Mouse (Mus musculus) adrenal gland, adult 18-20 months (tissue): ENCODE data around the gene Flad1. TPM values are rescaled to one million over a fixed set of nuclear protein-coding genes. Genes with fewer than 3 reads are reported as not detected.

Source experiments
- DNase-seq, 2 experiments: peaks; one replicate each; pipeline ENCODE4 v3.0.0; 2021 to 2022; ENCODE audit warnings: low spot score in 2 of 2
- total RNA-seq, 2 experiments: library from RNA; stranded (reverse); gene quantifications; 1 replicate in 1 of 2; 2 replicates in 1 of 2; pipeline ENCODE4 v1.2.3; 2021

Gene Flad1
- total RNA-seq, 2 experiments from 2014 or later, result 28.6 to 37.6 TPM

GRCm38 (mm10) chr3:89355512-89355902 is 56.2 kb downstream of the Flad1 start:
- DNase-seq, result no peak

- DNase-seq, result peak; percentile 90 to 94
Observed at GRCm38 (mm10) chr3:89354816-89355511, 56.7 kb downstream of the Flad1 start.

GRCm38 (mm10) chr3:89351271-89351670 is 60.4 kb downstream of the Flad1 start:
- DNase-seq, result no peak

Other genes with a start within 250 kb of the Flad1 start
- gene Clk2, start 247.1 kb downstream of the Flad1 start, total RNA-seq, result 10 to 100 TPM; 45.3 to 64.8 TPM
- 10 to 100 TPM; 72.1 to 87.0 TPM for gene Scamp3, start 234.4 kb downstream of the Flad1 start, total RNA-seq
- gene Fam189b, start 228.7 kb downstream of the Flad1 start, total RNA-seq, result 10 to 100 TPM; 15.4 to 16.2 TPM
- gene Gba, start 208.9 kb downstream of the Flad1 start, total RNA-seq, result 10 to 100 TPM; 57.1 to 61.9 TPM
- 10 to 100 TPM in 1 of 2 experiments, 1 to 10 TPM in 1; 7.9 to 14.5 TPM for gene Thbs3, start 196.7 kb downstream of the Flad1 start, total RNA-seq
- gene Mtx1, start 184.8 kb downstream of the Flad1 start, total RNA-seq, result 100 to 1,000 TPM; 141 to 148 TPM
- gene Muc1, start 182.8 kb downstream of the Flad1 start, total RNA-seq, result under 1 TPM; 0.23 to 0.35 TPM
- 100 to 1,000 TPM; 108 to 123 TPM for gene Krtcap2, start 165.9 kb downstream of the Flad1 start, total RNA-seq
- 1 to 10 TPM; 1.7 to 2.9 TPM for gene Trim46, start 165.6 kb downstream of the Flad1 start, total RNA-seq
- gene Dpm3, start 152.5 kb downstream of the Flad1 start, total RNA-seq, result 100 to 1,000 TPM; 119 to 122 TPM
- 10 to 100 TPM; 40.9 to 52.4 TPM for gene Slc50a1, start 141.3 kb downstream of the Flad1 start, total RNA-seq
- 10 to 100 TPM; 12.2 to 12.6 TPM for gene Efna1, start 130.7 kb downstream of the Flad1 start, total RNA-seq
- gene Efna3, start 88.9 kb downstream of the Flad1 start, total RNA-seq, result under 1 TPM in 1 of 2 experiments, not detected in 1; 0.42 TPM
- 1 to 10 TPM in 1 of 2 experiments, under 1 TPM in 1; 0.43 to 1.1 TPM for gene Efna4, start 73.8 kb downstream of the Flad1 start, total RNA-seq
- gene Adam15, start 61.9 kb downstream of the Flad1 start, total RNA-seq, result 10 to 100 TPM; 56.3 to 87.6 TPM
- gene Dcst2, start 49.9 kb downstream of the Flad1 start, total RNA-seq, result under 1 TPM; 0.80 to 0.93 TPM
- gene Dcst1, start 46.6 kb downstream of the Flad1 start, total RNA-seq, result 1 to 10 TPM in 1 of 2 experiments, under 1 TPM in 1; 0.46 to 1.4 TPM
- 100 to 1,000 TPM in 1 of 2 experiments, 10 to 100 TPM in 1; 89.7 to 101 TPM for gene Zbtb7b, start 17.1 kb downstream of the Flad1 start, total RNA-seq
- gene Lenep, start 9.1 kb downstream of the Flad1 start, total RNA-seq, result under 1 TPM in 1 of 2 experiments, not detected in 1; 0.30 TPM
- gene Cks1b, start 6.5 kb upstream of the Flad1 start, total RNA-seq, result 10 to 100 TPM; 14.3 to 19.6 TPM
- 10 to 100 TPM; 75.5 to 87.1 TPM for gene Shc1, start 6.6 kb upstream of the Flad1 start, total RNA-seq
- 10 to 100 TPM; 40.7 to 40.9 TPM for gene Pygo2, start 18.3 kb upstream of the Flad1 start, total RNA-seq
- gene Pbxip1, start 24.8 kb upstream of the Flad1 start, total RNA-seq, result 10 to 100 TPM; 53.2 to 57.8 TPM
- gene Pmvk, start 42.7 kb upstream of the Flad1 start, total RNA-seq, result 10 to 100 TPM; 31.4 to 77.1 TPM
- gene Kcnn3, start 108.3 kb upstream of the Flad1 start, total RNA-seq, result 1 to 10 TPM; 2.7 to 3.8 TPM